ENCODE assay signal across 16 mouse cellular contexts in the genomic region with DNA sequence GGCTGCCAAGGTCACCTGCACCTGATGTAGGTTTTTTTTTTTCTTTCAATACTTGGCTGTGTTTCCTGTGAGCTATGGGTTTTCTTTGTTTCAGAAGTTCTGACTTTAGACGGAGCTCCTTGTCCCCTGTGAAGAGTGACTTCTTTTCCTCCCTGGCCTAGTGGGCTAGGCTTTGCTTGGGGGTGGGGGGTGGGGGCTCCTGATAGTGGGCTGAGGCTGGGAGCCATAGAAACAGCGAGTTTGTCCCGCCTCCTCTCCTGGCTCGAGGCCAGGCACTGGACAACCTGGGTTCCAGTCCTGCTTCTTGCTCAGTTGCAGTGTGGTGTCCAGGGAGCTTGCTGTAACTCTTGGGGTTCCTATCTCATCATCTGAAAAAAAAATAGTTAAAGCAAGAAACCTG. TPM values are rescaled to one million over a fixed set of nuclear protein-coding genes. Genes with fewer than 3 reads are reported as not detected.
DNase-seq lines count a peak whose midpoint lies in the region; ATAC-seq and TF ChIP-seq lines count a peak whose summit lies in the region.
"Had no signal": no experiment of that assay in that cellular context is flagged by ENCODE, and none has a peak within 500 bp of the region (broad histone marks: within the 10 kb centered on the region; RNA-seq: fewer than 3 reads in every experiment).

No protein-coding gene starts in this region.

- TF ChIP-seq EP300 in stomach, postnatal 0 days (optimal IDR thresholded peaks at IDR 0.05) = no peak

- H3K36me3 ChIP-seq in hindbrain, embryonic 10.5 days = no peaks in the 10 kb centered on the region
- no peaks in the 10 kb centered on the region for H3K36me3 ChIP-seq in hindbrain, embryonic 13.5 days
- H3K36me3 ChIP-seq in stomach, embryonic 15.5 days = no peaks in the 10 kb centered on the region
- H3K36me3 ChIP-seq in stomach, postnatal 0 days (ENCODE audit: control insufficient read depth, insufficient read depth, low read length) = no peaks in the 10 kb centered on the region
- no peaks in the 10 kb centered on the region for H3K36me3 ChIP-seq in ES-E14 (ENCODE audit: control insufficient read depth, insufficient read depth, low read length, poor library complexity, severe bottlenecking)
- no peaks in the 10 kb centered on the region for H3K36me3 ChIP-seq in neural tube, embryonic 15.5 days
- H3K36me3 ChIP-seq: heart, embryonic 12.5 days; hindbrain, embryonic 12.5 days had no signal

- no peak for DNase-seq in hindbrain, embryonic 10.5 days (ENCODE audit: low spot score)
- DNase-seq in stomach, postnatal 0 days (ENCODE audit: low spot score) = no peak
- DNase-seq in ES-E14 (ENCODE audit: low read depth, low spot score) = no peak
- no peak for DNase-seq in heart, postnatal 25 days (ENCODE audit: low spot score)
- DNase-seq: adrenal gland, adult 8-10 months; cerebellum, adult 2 months; forebrain, postnatal 0 days; gastrocnemius, postnatal 14 days had no signal

- no peaks in the 10 kb centered on the region for H3K27me3 ChIP-seq in hindbrain, embryonic 10.5 days (ENCODE audit: insufficient read depth, poor library complexity, severe bottlenecking)
- H3K27me3 ChIP-seq in hindbrain, embryonic 13.5 days = peaks cover 2% of the 10 kb centered on the region; the same call in 1 of the 2 replicates
- H3K27me3 ChIP-seq in stomach, embryonic 15.5 days (replicated peaks) = no peaks in the 10 kb centered on the region
- no peaks in the 10 kb centered on the region for H3K27me3 ChIP-seq in stomach, postnatal 0 days (ENCODE audit: control insufficient read depth, insufficient read depth, low read length)
- no peaks in the 10 kb centered on the region for H3K27me3 ChIP-seq in neural tube, embryonic 15.5 days (replicated peaks)
- H3K27me3 ChIP-seq: forebrain, embryonic 13.5 days; hindbrain, embryonic 12.5 days; Patski had no signal

- intact Hi-C loops in heart, postnatal 25 days (cut with DNase I) = no loop called here

- ATAC-seq in hindbrain, embryonic 13.5 days (ENCODE audit: low FRiP score) = no peak
- ATAC-seq in stomach, embryonic 15.5 days (ENCODE audit: insufficient read depth, low FRiP score, low read depth) = no peak
- ATAC-seq in stomach, postnatal 0 days (ENCODE audit: low FRiP score, low TSS enrichment) = no peak
- no peak for ATAC-seq in neural tube, embryonic 15.5 days (ENCODE audit: low FRiP score)
- ATAC-seq: forebrain, embryonic 13.5 days; forebrain, postnatal 0 days; Patski had no signal

- H3K4me3 ChIP-seq in hindbrain, embryonic 10.5 days = no peak overlapping the region
- H3K4me3 ChIP-seq in hindbrain, embryonic 13.5 days = no peak overlapping the region
- no peak overlapping the region for H3K4me3 ChIP-seq in stomach, embryonic 15.5 days (replicated peaks)
- H3K4me3 ChIP-seq in stomach, postnatal 0 days (ENCODE audit: low read depth, low read length) = no peak overlapping the region
- no peak overlapping the region for H3K4me3 ChIP-seq in ES-E14 (ENCODE audit: insufficient read depth in 1 of 2, low read depth in 1 of 2, low read length in 2 of 2, poor library complexity in 1 of 2, severe bottlenecking in 1 of 2)
- H3K4me3 ChIP-seq in neural tube, embryonic 15.5 days (replicated peaks) = no peak overlapping the region
- H3K4me3 ChIP-seq: forebrain, embryonic 13.5 days; heart, embryonic 12.5 days; hindbrain, embryonic 12.5 days had no signal

- H3K4me1 ChIP-seq in hindbrain, embryonic 10.5 days (replicated peaks) = peaks cover 31% of the 10 kb centered on the region
- peaks cover 12% of the 10 kb centered on the region; the same call in 1 of the 2 replicates for H3K4me1 ChIP-seq in hindbrain, embryonic 13.5 days (replicated peaks)
- no peaks in the 10 kb centered on the region for H3K4me1 ChIP-seq in stomach, embryonic 15.5 days
- no peaks in the 10 kb centered on the region for H3K4me1 ChIP-seq in stomach, postnatal 0 days (replicated peaks; ENCODE audit: control insufficient read depth, insufficient read depth)
- H3K4me1 ChIP-seq in ES-E14 (ENCODE audit: control insufficient read depth in 2 of 2, insufficient read depth in 2 of 2, low read length in 2 of 2, poor library complexity in 1 of 2) = peaks cover 0 to 25% of the 10 kb centered on the region in 2 experiments; a peak in 2 of 4 replicates
- peaks cover 3% of the 10 kb centered on the region; the same call in 1 of the 2 replicates for H3K4me1 ChIP-seq in neural tube, embryonic 15.5 days

- no peak for TF ChIP-seq CTCF in stomach, postnatal 0 days (IDR thresholded peaks at IDR 0.05; ENCODE audit: low read depth)

- H3K9me3 ChIP-seq in hindbrain, embryonic 10.5 days = no peaks in the 10 kb centered on the region
- H3K9me3 ChIP-seq in hindbrain, embryonic 13.5 days = no peaks in the 10 kb centered on the region
- H3K9me3 ChIP-seq in stomach, embryonic 15.5 days = no peaks in the 10 kb centered on the region
- H3K9me3 ChIP-seq in stomach, postnatal 0 days (ENCODE audit: control insufficient read depth, low read length) = no peaks in the 10 kb centered on the region
- H3K9me3 ChIP-seq in ES-E14 (ENCODE audit: control insufficient read depth, insufficient read depth, low read depth, low read length) = no peaks in the 10 kb centered on the region
- H3K9me3 ChIP-seq in neural tube, embryonic 15.5 days (replicated peaks) = no peaks in the 10 kb centered on the region
- H3K9me3 ChIP-seq: forebrain, embryonic 13.5 days; heart, embryonic 12.5 days; hindbrain, embryonic 12.5 days had no signal

- in situ Hi-C loops in ES-E14 (cut with MboI; ENCODE audit: low sequenced_read_pairs in 2 of 2, unreplicated experiment in 2 of 2) = no loop called here

- H3K9ac ChIP-seq in hindbrain, embryonic 13.5 days = no peak overlapping the region
- no peak overlapping the region for H3K9ac ChIP-seq in stomach, embryonic 15.5 days
- no peak overlapping the region for H3K9ac ChIP-seq in stomach, postnatal 0 days (ENCODE audit: low read length)
- no peak overlapping the region for H3K9ac ChIP-seq in ES-E14 (ENCODE audit: insufficient read depth, low read depth, low read length, poor library complexity, severe bottlenecking)
- no peak overlapping the region for H3K9ac ChIP-seq in neural tube, embryonic 15.5 days (replicated peaks)
- H3K9ac ChIP-seq: forebrain, embryonic 13.5 days; forebrain, postnatal 0 days; heart, embryonic 12.5 days; hindbrain, embryonic 12.5 days had no signal

- WGBS in hindbrain, embryonic 10.5 days = 51% methylated on average over 4 of the region's 4 CpGs
- 36% methylated on average over 4 of the region's 4 CpGs for WGBS in hindbrain, embryonic 13.5 days
- 54% methylated on average over 4 of the region's 4 CpGs for WGBS in stomach, embryonic 15.5 days
- WGBS in stomach, postnatal 0 days = 35% methylated on average over 4 of the region's 4 CpGs
- WGBS in neural tube, embryonic 15.5 days = 34% methylated on average over 4 of the region's 4 CpGs

- H3K27ac ChIP-seq in hindbrain, embryonic 10.5 days = peak overlapping the region; percentile 59; the same call in 1 of the 2 replicates
- no peak overlapping the region for H3K27ac ChIP-seq in hindbrain, embryonic 13.5 days
- peak overlapping the region; percentile 31 for H3K27ac ChIP-seq in stomach, embryonic 15.5 days
- H3K27ac ChIP-seq in stomach, postnatal 0 days (replicated peaks) = no peak overlapping the region
- H3K27ac ChIP-seq in ES-E14 (ENCODE audit: insufficient read depth, low read depth, low read length, poor library complexity, severe bottlenecking) = peak overlapping the region; percentile 57; the same call in 1 of the 2 replicates
- H3K27ac ChIP-seq in neural tube, embryonic 15.5 days (replicated peaks) = no peak overlapping the region
- H3K27ac ChIP-seq: forebrain, embryonic 13.5 days; hindbrain, embryonic 12.5 days; hindbrain, postnatal 0 days had no signal

- H3K4me2 ChIP-seq in hindbrain, embryonic 13.5 days = no peak overlapping the region
- H3K4me2 ChIP-seq in stomach, embryonic 15.5 days = no peak overlapping the region
- no peak overlapping the region for H3K4me2 ChIP-seq in stomach, postnatal 0 days (replicated peaks; ENCODE audit: low read depth)
- no peak overlapping the region for H3K4me2 ChIP-seq in neural tube, embryonic 15.5 days
- H3K4me2 ChIP-seq: forebrain, embryonic 13.5 days; heart, embryonic 12.5 days; hindbrain, embryonic 12.5 days had no signal

TF ChIP-seq in ES-E14, 5 proteins besides CTCF, POLR2A, EP300 and RAD21:
- TF ChIP-seq CHD2 (IDR thresholded peaks at IDR 0.05; ENCODE audit: low read depth, low read length) (no peak), ZC3H11A (IDR thresholded peaks at IDR 0.05; ENCODE audit: borderline replicate concordance, low read depth, low read length) (no peak), HCFC1 (IDR thresholded peaks at IDR 0.05; ENCODE audit: borderline replicate concordance, insufficient read depth, low read length) (no peak), ZNF384 (IDR thresholded peaks at IDR 0.05; ENCODE audit: low read depth, low read length) (peak; percentile 90; the same call in 1 of the 2 replicates)

RNA-seq across cellular contexts. Expression of a gene that starts 19.7 kb away (rescaled TPM):
- polyA plus RNA-seq in hindbrain, embryonic 10.5 days (2016; fragmentation: Nextera tagmentation; extraction: Ambion mirVana) = 0.90 and 1.3 TPM in 2 replicates
- polyA plus RNA-seq in hindbrain, embryonic 13.5 days (2015; fragmentation: Nextera tagmentation; extraction: Ambion mirVana) = 0.55 and 1.2 TPM in 2 replicates
- 4.9 and 7.3 TPM in 2 replicates for polyA plus RNA-seq in stomach, embryonic 15.5 days (2015; fragmentation: Nextera tagmentation; extraction: Ambion mirVana)
- 22.2 and 24.9 TPM in 2 replicates for polyA plus RNA-seq in stomach, postnatal 0 days (2015; fragmentation: Nextera tagmentation; extraction: Ambion mirVana)
- 4.4 and 7.3 TPM in 2 replicates for total RNA-seq in ES-E14 (2012; rRNA removed)
- polyA plus RNA-seq in neural tube, embryonic 15.5 days (2015; fragmentation: Nextera tagmentation; extraction: Ambion mirVana) = 1.4 and 1.7 TPM in 2 replicates
- 1 to 10 TPM; 1.8 to 1.9 TPM for total RNA-seq in heart, postnatal 25 days (2021)

RNA-seq across cellular contexts. Expression of a gene that starts 36.0 kb away (rescaled TPM):
- 99.4 and 149 TPM in 2 replicates for polyA plus RNA-seq in hindbrain, embryonic 10.5 days (2016; fragmentation: Nextera tagmentation; extraction: Ambion mirVana)
- polyA plus RNA-seq in hindbrain, embryonic 13.5 days (2015; fragmentation: Nextera tagmentation; extraction: Ambion mirVana) = 68.1 and 71.4 TPM in 2 replicates
- 26.8 TPM in 2 replicates for polyA plus RNA-seq in stomach, embryonic 15.5 days (2015; fragmentation: Nextera tagmentation; extraction: Ambion mirVana)
- 29.9 and 33.7 TPM in 2 replicates for polyA plus RNA-seq in stomach, postnatal 0 days (2015; fragmentation: Nextera tagmentation; extraction: Ambion mirVana)
- total RNA-seq in ES-E14 (2012; rRNA removed) = 5.8 and 6.3 TPM in 2 replicates
- polyA plus RNA-seq in neural tube, embryonic 15.5 days (2015; fragmentation: Nextera tagmentation; extraction: Ambion mirVana) = 31.3 and 32.0 TPM in 2 replicates
- 1 to 10 TPM; 4.5 to 4.7 TPM for total RNA-seq in heart, postnatal 25 days (2021)

Comparison
In these comparisons a context has a peak if more than half of its experiments do, and no peak if none do; other contexts are left out.
1. H3K27ac ChIP-seq: peak in hindbrain, embryonic 10.5 days (single experiment), stomach, embryonic 15.5 days (single experiment) and ES-E14 (single experiment); none in hindbrain, embryonic 13.5 days (single experiment), stomach, postnatal 0 days (single experiment) and neural tube, embryonic 15.5 days (single experiment).